ENCODE assay signal across 27 mouse cellular contexts in the genomic region with DNA sequence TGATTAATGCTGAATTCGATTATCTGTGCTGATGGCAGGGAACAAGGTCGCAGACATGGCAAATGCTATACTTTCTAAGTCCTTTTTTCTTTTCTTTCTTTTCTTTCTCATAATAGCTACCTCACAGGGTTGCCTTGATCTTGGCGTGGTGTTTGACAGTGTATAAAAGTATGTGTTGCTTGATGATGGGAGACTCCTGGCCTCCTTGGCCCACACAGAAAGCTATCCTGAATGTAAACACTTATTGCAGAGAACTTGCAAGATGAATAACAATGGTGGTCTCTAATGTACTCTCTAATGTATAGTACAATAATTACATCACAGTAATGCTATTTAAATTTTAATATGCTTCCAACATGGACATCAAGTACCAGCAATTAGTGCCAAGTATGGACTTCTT.
"Had no signal": no experiment of that assay in that cellular context is flagged by ENCODE, and none has a peak within 500 bp of the region (broad histone marks: within the 10 kb centered on the region; RNA-seq: fewer than 3 reads in every experiment).

No protein-coding gene starts in this region.

- H3K4me2 ChIP-seq: embryonic facial prominence, embryonic 12.5 days; embryonic facial prominence, embryonic 13.5 days; embryonic facial prominence, embryonic 15.5 days; forebrain, embryonic 12.5 days; forebrain, embryonic 13.5 days; forebrain, embryonic 15.5 days had no signal

- H3K27me3 ChIP-seq: embryonic facial prominence, embryonic 12.5 days; embryonic facial prominence, embryonic 13.5 days; embryonic facial prominence, embryonic 15.5 days; forebrain, embryonic 12.5 days; forebrain, embryonic 13.5 days; forebrain, embryonic 15.5 days had no signal

- H3K27ac ChIP-seq: embryonic facial prominence, embryonic 10.5 days; embryonic facial prominence, embryonic 12.5 days; embryonic facial prominence, embryonic 13.5 days; embryonic facial prominence, embryonic 15.5 days; forebrain, embryonic 10.5 days; forebrain, embryonic 12.5 days; forebrain, embryonic 13.5 days; forebrain, embryonic 15.5 days; gastrocnemius, adult 2 months had no signal

- H3K9me3 ChIP-seq: embryonic facial prominence, embryonic 10.5 days; embryonic facial prominence, embryonic 12.5 days; embryonic facial prominence, embryonic 13.5 days; embryonic facial prominence, embryonic 15.5 days; forebrain, embryonic 10.5 days; forebrain, embryonic 12.5 days; forebrain, embryonic 13.5 days; forebrain, embryonic 15.5 days had no signal

- DNase-seq: cerebellum, adult 18-20 months; cerebellum, adult 2 months; cerebellum, adult 8-10 months; cerebellum, adult 9-10 months; cerebellum, adult 9-11 months; cerebellum, postnatal 10 days; cerebellum, postnatal 14 days; cerebellum, postnatal 25 days; cerebellum, postnatal 36 days; embryo, embryonic 11 days; forebrain, postnatal 0 days; gastrocnemius, adult 2 months; gastrocnemius, postnatal 10 days; gastrocnemius, postnatal 14 days; gastrocnemius, postnatal 25 days; gastrocnemius, postnatal 36 days had no signal

- ATAC-seq: forebrain, embryonic 13.5 days; forebrain, embryonic 14.5 days; forebrain, embryonic 15.5 days; forebrain, embryonic 16.5 days; forebrain, postnatal 0 days had no signal

- H3K4me1 ChIP-seq: forebrain, embryonic 15.5 days had no signal

- H3K36me3 ChIP-seq: embryonic facial prominence, embryonic 10.5 days; embryonic facial prominence, embryonic 12.5 days; embryonic facial prominence, embryonic 13.5 days; embryonic facial prominence, embryonic 15.5 days; forebrain, embryonic 10.5 days; forebrain, embryonic 12.5 days; forebrain, embryonic 15.5 days had no signal

- H3K9ac ChIP-seq: embryonic facial prominence, embryonic 12.5 days; embryonic facial prominence, embryonic 13.5 days; embryonic facial prominence, embryonic 15.5 days; forebrain, embryonic 12.5 days; forebrain, embryonic 13.5 days; forebrain, embryonic 15.5 days; forebrain, postnatal 0 days had no signal

- H3K4me3 ChIP-seq: embryonic facial prominence, embryonic 10.5 days; embryonic facial prominence, embryonic 12.5 days; embryonic facial prominence, embryonic 13.5 days; embryonic facial prominence, embryonic 15.5 days; erythroblast, embryonic 14.5 days; forebrain, embryonic 10.5 days; forebrain, embryonic 12.5 days; forebrain, embryonic 13.5 days; forebrain, embryonic 15.5 days; gastrocnemius, adult 2 months had no signal
